ENCODE assay signal across 8 mouse cellular contexts in the genomic region with DNA sequence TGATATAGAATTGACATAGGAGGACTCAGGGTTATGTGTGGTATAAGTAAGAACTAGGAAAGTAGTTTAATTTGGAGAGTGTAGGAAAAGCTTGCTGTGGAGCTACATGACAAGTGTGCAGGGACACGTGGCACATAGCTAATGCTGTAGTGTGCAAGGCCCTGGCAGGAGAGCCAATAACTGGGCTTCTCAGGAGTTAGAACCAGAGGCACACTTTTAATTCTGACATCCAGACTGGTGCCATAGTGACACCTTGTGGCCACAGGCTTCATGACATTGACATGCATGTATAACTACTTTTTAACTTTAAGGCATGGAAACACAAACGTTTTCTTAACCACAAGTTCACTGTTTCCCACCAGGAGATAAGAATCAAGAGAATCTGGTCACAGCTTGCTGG.
A peak's percentile ranks its signal among the peaks of the same experiment; 100 is the strongest.
DNase-seq lines count a peak whose midpoint lies in the region; ATAC-seq and TF ChIP-seq lines count a peak whose summit lies in the region.

No protein-coding gene starts in this region.

- no peak overlapping the region for H3K9ac ChIP-seq in kidney, embryonic 16.5 days (replicated peaks; ENCODE audit: low read length)
- H3K9ac ChIP-seq in limb, embryonic 14.5 days (ENCODE audit: low read depth, low read length, severe bottlenecking) = no peak overlapping the region
- no peak overlapping the region for H3K9ac ChIP-seq in stomach, postnatal 0 days (ENCODE audit: low read length)

- peak; percentile 34 for TF ChIP-seq CTCF in C2C12 (IDR thresholded peaks at IDR 0.05; ENCODE audit: control insufficient read depth, insufficient read depth, insufficient read length)
- TF ChIP-seq CTCF in stomach, postnatal 0 days (IDR thresholded peaks at IDR 0.05; ENCODE audit: low read depth) = peak; percentile 98

- H3K79me2 ChIP-seq in C2C12 (ENCODE audit: control insufficient read depth, insufficient read depth) = no peaks in the 10 kb centered on the region

- H3K27ac ChIP-seq in kidney, embryonic 16.5 days (ENCODE audit: low read length) = no peak overlapping the region
- no peak overlapping the region for H3K27ac ChIP-seq in limb, embryonic 14.5 days (replicated peaks; ENCODE audit: low read depth, low read length)
- H3K27ac ChIP-seq in stomach, postnatal 0 days (replicated peaks) = no peak overlapping the region

- H3K9me3 ChIP-seq in kidney, embryonic 16.5 days (ENCODE audit: low read length) = no peaks in the 10 kb centered on the region
- H3K9me3 ChIP-seq in limb, embryonic 14.5 days (ENCODE audit: control insufficient read depth, low read length) = no peaks in the 10 kb centered on the region
- no peaks in the 10 kb centered on the region for H3K9me3 ChIP-seq in stomach, postnatal 0 days (ENCODE audit: control insufficient read depth, low read length)

- H3K27me3 ChIP-seq in C2C12 (ENCODE audit: control insufficient read depth, insufficient read depth, insufficient read length) = peaks cover 7% of the 10 kb centered on the region
- no peaks in the 10 kb centered on the region for H3K27me3 ChIP-seq in kidney, embryonic 16.5 days (ENCODE audit: insufficient read depth, low read length)
- no peaks in the 10 kb centered on the region for H3K27me3 ChIP-seq in limb, embryonic 14.5 days (ENCODE audit: control insufficient read depth, insufficient read depth, low read length)
- no peaks in the 10 kb centered on the region for H3K27me3 ChIP-seq in stomach, postnatal 0 days (ENCODE audit: control insufficient read depth, insufficient read depth, low read length)

- no peaks in the 10 kb centered on the region for H3K79me3 ChIP-seq in C2C12 (ENCODE audit: low read depth)

- no peak for TF ChIP-seq POLR2A in limb, embryonic 14.5 days (IDR thresholded peaks at IDR 0.05; ENCODE audit: borderline replicate concordance, extremely low read depth, insufficient read depth, insufficient read length)

- no peak overlapping the region for H3K4me2 ChIP-seq in kidney, embryonic 16.5 days (replicated peaks; ENCODE audit: low read depth, low read length)
- H3K4me2 ChIP-seq in limb, embryonic 14.5 days (replicated peaks; ENCODE audit: low read depth, low read length, severe bottlenecking) = no peak overlapping the region
- H3K4me2 ChIP-seq in stomach, postnatal 0 days (replicated peaks; ENCODE audit: low read depth) = no peak overlapping the region

- peak; percentile 65; the same call in 1 of the 2 replicates for ATAC-seq in kidney, embryonic 16.5 days (ENCODE audit: low FRiP score, low TSS enrichment)
- ATAC-seq in limb, embryonic 14.5 days (ENCODE audit: low FRiP score, low read depth) = peak; percentile 63
- peak; percentile 71; the same call in 1 of the 2 replicates for ATAC-seq in stomach, postnatal 0 days (ENCODE audit: low FRiP score, low TSS enrichment)

- TF ChIP-seq EP300 in stomach, postnatal 0 days (optimal IDR thresholded peaks at IDR 0.05) = no peak

- H3ac ChIP-seq in C2C12 (ENCODE audit: control insufficient read depth, insufficient read length, low read depth) = no peak overlapping the region

- WGBS in kidney, embryonic 16.5 days = 2% methylated on average over 2 of the region's 2 CpGs
- 2% methylated on average over 2 of the region's 2 CpGs for WGBS in limb, embryonic 14.5 days
- WGBS in stomach, postnatal 0 days = 1% methylated on average over 2 of the region's 2 CpGs

- H3K4me1 ChIP-seq in kidney, embryonic 16.5 days (ENCODE audit: insufficient read depth, low read length) = no peaks in the 10 kb centered on the region
- H3K4me1 ChIP-seq in limb, embryonic 14.5 days (ENCODE audit: control insufficient read depth, insufficient read depth, low read length) = peaks cover 18% of the 10 kb centered on the region
- H3K4me1 ChIP-seq in stomach, postnatal 0 days (replicated peaks; ENCODE audit: control insufficient read depth, insufficient read depth) = no peaks in the 10 kb centered on the region

- H3K4me3 ChIP-seq in C2C12 (ENCODE audit: insufficient read depth, poor library complexity, severe bottlenecking) = no peak overlapping the region
- H3K4me3 ChIP-seq in kidney, embryonic 16.5 days (ENCODE audit: low read length) = no peak overlapping the region
- H3K4me3 ChIP-seq in limb, embryonic 14.5 days (replicated peaks; ENCODE audit: low read length) = no peak overlapping the region
- H3K4me3 ChIP-seq in stomach, postnatal 0 days (ENCODE audit: low read depth, low read length) = no peak overlapping the region

- peak; percentile 29 for DNase-seq in adrenal gland, adult 8-10 months
- DNase-seq in embryo, embryonic 11 days = peak; percentile 86
- peak; percentile 50 to 76 for DNase-seq in gastrocnemius, postnatal 4 days (ENCODE audit: low spot score in 2 of 2)
- peak; percentile 89 for DNase-seq in limb, embryonic 14.5 days (ENCODE audit: low spot score)
- DNase-seq in neural tube, embryonic 10.5 days (ENCODE audit: extremely low spot score, low spot score) = peak; percentile 75
- DNase-seq in stomach, postnatal 0 days (ENCODE audit: low spot score) = peak; percentile 76

- H3K36me3 ChIP-seq in C2C12 (ENCODE audit: control insufficient read depth, insufficient read depth) = no peaks in the 10 kb centered on the region
- no peaks in the 10 kb centered on the region for H3K36me3 ChIP-seq in kidney, embryonic 16.5 days (ENCODE audit: insufficient read depth, low read length)
- no peaks in the 10 kb centered on the region for H3K36me3 ChIP-seq in limb, embryonic 14.5 days (ENCODE audit: control insufficient read depth, insufficient read depth, low read length)
- H3K36me3 ChIP-seq in stomach, postnatal 0 days (ENCODE audit: control insufficient read depth, insufficient read depth, low read length) = no peaks in the 10 kb centered on the region

TF ChIP-seq in C2C12, 6 proteins besides CTCF, POLR2A, EP300 and RAD21:
- TF ChIP-seq USF1 (IDR thresholded peaks at IDR 0.05; ENCODE audit: low read depth) (peak; percentile 58), MYOG (IDR thresholded peaks at IDR 0.05; ENCODE audit: control insufficient read depth, extremely low read depth, insufficient read length) (no peak), FOSL1 (IDR thresholded peaks at IDR 0.05; ENCODE audit: insufficient read depth, low read length, poor library complexity, severe bottlenecking) (no peak), MAX (IDR thresholded peaks at IDR 0.05) (no peak), MYOD1 (IDR thresholded peaks at IDR 0.05; ENCODE audit: control insufficient read depth, insufficient read length, low read depth) (no peak)

Comparison
In these comparisons a context has a peak if more than half of its experiments do, and no peak if none do; other contexts are left out.
1. DNase-seq: peak in every context shown above with its lines; median percentile 89 in limb, embryonic 14.5 days; 86 in embryo, embryonic 11 days; 76 in stomach, postnatal 0 days; 75 in neural tube, embryonic 10.5 days; 63 in gastrocnemius, postnatal 4 days; 29 in adrenal gland, adult 8-10 months.